Mouse (Mus musculus) MN1 (cell line): Measurements from ENCODE around the gene Olfr1195.
"Not testable (repeated sequence)": the region's sequence is repeated elsewhere in the genome, so short reads cannot be mapped to it uniquely, and the experiment has no call there.

ENCODE experiments used
- DNase-seq: peaks from one replicate; pipeline ENCODE4 v3.0.0-alpha.2; 2016; ENCODE audit warnings: low spot score

The Olfr1195 gene

GRCm38 (mm10) chr2:88689087-88689486 is at the start of gene Olfr1195:
Gene Olfr1195 (minus strand): TSS chr2:88689187.
- DNase-seq = no peak

- DNase-seq = no peak
Observed at GRCm38 (mm10) chr2:88732266-88732665, 43.3 kb upstream of the Olfr1195 start, which contains the start of gene Olfr1197. Gene Olfr1197 (minus strand): TSS chr2:88732366.

GRCm38 (mm10) chr2:88704497-88704896 is 15.5 kb upstream of the Olfr1195 start, which contains the start of gene Olfr1196:
Gene Olfr1196 (minus strand): TSS chr2:88704597.
- no peak for DNase-seq

GRCm38 (mm10) chr2:88675328-88675727 is 13.7 kb downstream of the Olfr1195 start, which contains the start of gene Olfr1193:
Gene Olfr1193 (plus strand): TSS chr2:88675628.
- not testable (repeated sequence) for DNase-seq

GRCm38 (mm10) chr2:88648209-88648608 is 40.8 kb downstream of the Olfr1195 start, which contains the start of gene Olfr1192-ps1:
Gene Olfr1192-ps1 (plus strand): TSS chr2:88648509.
- no peak for DNase-seq

GRCm38 (mm10) chr2:88640242-88640641 is 48.7 kb downstream of the Olfr1195 start, which contains the start of gene Olfr1191-ps1:
Gene Olfr1191-ps1 (plus strand): TSS chr2:88640542.
- DNase-seq = not testable (repeated sequence)
